Mouse (Mus musculus) brain, embryonic 14.5 days (tissue): Measurements from ENCODE around the gene Stoml1.
"Not testable (repeated sequence)": the region's sequence is repeated elsewhere in the genome, so short reads cannot be mapped to it uniquely, and the experiment has no call there.

Source experiments
- CTCF ChIP-seq: fragments of 200-500 bp; IDR thresholded peaks from 2 replicates; pipeline ENCODE4 v1.5.1; 2012; ENCODE audit warnings: inconsistent platforms, mild to moderate bottlenecking, moderate library complexity, borderline replicate concordance; ENCODE audit not compliant: insufficient read depth, insufficient read length; ENCODE audit errors: extremely low read depth
- POLR2A ChIP-seq: fragments of 200-500 bp; IDR thresholded peaks from 2 replicates; pipeline ENCODE4 v1.6.1; 2012; ENCODE audit warnings: mild to moderate bottlenecking, inconsistent platforms, borderline replicate concordance; ENCODE audit not compliant: poor library complexity, insufficient read depth, insufficient read length, severe bottlenecking; ENCODE audit errors: extremely low read depth

- not testable (repeated sequence) for TF ChIP-seq POLR2A, CTCF
Observed at GRCm38 (mm10) chr9:58250730-58251129, 2.2 kb upstream of the Stoml1 start.
